Mouse (Mus musculus): ENCODE measurements around the gene Abcf2. TPM values are rescaled to one million over a fixed set of nuclear protein-coding genes. Genes with fewer than 3 reads are reported as not detected.
A peak's percentile ranks its signal among the peaks of the same experiment; 100 is the strongest.

Gene Abcf2
- total RNA-seq (2014; rRNA removed; ENCODE audit: low replicate concordance) (53.7 and 56.0 TPM in 2 replicates), polyA plus RNA-seq (2015; fragmentation: Nextera tagmentation; extraction: Ambion mirVana) (46.0 and 49.6 TPM in 2 replicates)

- H3K4me1 ChIP-seq (ENCODE audit: control insufficient read depth, insufficient read depth), result peaks cover 12% of the 10 kb centered on the region; the same call in 1 of the 2 replicates
- H3K27me3 ChIP-seq (ENCODE audit: control insufficient read depth, insufficient read depth, low read length), result no peaks in the 10 kb centered on the region
- H3K9me3 ChIP-seq (replicated peaks; ENCODE audit: control insufficient read depth, low read length), result no peaks in the 10 kb centered on the region
- peak within 1 kb of the TSS; percentile 66 for H3K9ac ChIP-seq (replicated peaks; ENCODE audit: low read depth, low read length)
- under 1% methylated on average over 48 of the region's 48 CpGs for WGBS
- DNase-seq (ENCODE audit: low spot score), result peak; percentile 99
- H3K36me3 ChIP-seq (replicated peaks; ENCODE audit: control insufficient read depth, insufficient read depth, low read length), result peaks cover 28% of the 10 kb centered on the region
- H3K4me3 ChIP-seq (ENCODE audit: low read depth, low read length), result peak within 1 kb of the TSS; percentile 57
- H3K4me2 ChIP-seq (ENCODE audit: low read depth, low read length), result peak within 1 kb of the TSS; percentile 72
- TF ChIP-seq EP300 (IDR thresholded peaks at IDR 0.05; ENCODE audit: low read depth) (peak; percentile 68; the same call in 1 of the 2 replicates), CTCF (IDR thresholded peaks at IDR 0.05; ENCODE audit: low read depth) (no peak)
- peak; percentile 92 for ATAC-seq (ENCODE audit: insufficient read depth, low read depth)
- peak within 1 kb of the TSS; percentile 86 for H3K27ac ChIP-seq (ENCODE audit: low read depth)
Measured at GRCm38 (mm10) chr5:24577183-24577929, at the start of gene Abcf2. Gene Abcf2 (minus strand): TSS chr5:24577467.

DNA sequence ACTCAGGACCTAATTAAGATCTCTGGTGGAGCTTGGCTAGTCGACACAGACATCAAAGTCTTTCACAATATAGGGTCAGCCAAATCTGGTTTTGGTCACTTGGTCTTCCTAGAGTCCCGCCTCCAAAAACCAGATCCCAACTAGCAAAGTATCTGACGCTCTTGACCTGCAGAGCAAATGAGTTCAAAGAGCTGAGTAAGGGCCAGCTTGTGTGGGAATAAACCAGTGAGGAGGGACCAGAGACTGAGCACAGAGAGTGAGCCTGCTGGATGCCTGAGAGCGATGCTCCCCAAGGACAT, 47.5 kb upstream of the Abcf2 start:
- 36% methylated on average over 4 of the region's 4 CpGs for WGBS
- H3K4me2 ChIP-seq (ENCODE audit: low read depth, low read length), result peak overlapping the region; percentile 73; the same call in 1 of the 2 replicates
- no peaks in the 10 kb centered on the region for H3K9me3 ChIP-seq (replicated peaks; ENCODE audit: control insufficient read depth, low read length)
- TF ChIP-seq CTCF (IDR thresholded peaks at IDR 0.05; ENCODE audit: low read depth) (no peak), EP300 (IDR thresholded peaks at IDR 0.05; ENCODE audit: low read depth) (no peak)
- no peaks in the 10 kb centered on the region for H3K36me3 ChIP-seq (replicated peaks; ENCODE audit: control insufficient read depth, insufficient read depth, low read length)
- peaks cover 7% of the 10 kb centered on the region for H3K4me1 ChIP-seq (ENCODE audit: control insufficient read depth, insufficient read depth)
- no peak overlapping the region for H3K9ac ChIP-seq (replicated peaks; ENCODE audit: low read depth, low read length)
- ATAC-seq (ENCODE audit: insufficient read depth, low read depth) (no peak; the same call in 1 of the 2 replicates), DNase-seq (ENCODE audit: low spot score) (no peak)
- no peak overlapping the region for H3K27ac ChIP-seq (ENCODE audit: low read depth)
- H3K4me3 ChIP-seq (ENCODE audit: low read depth, low read length), result no peak overlapping the region
- peaks cover 28% of the 10 kb centered on the region for H3K27me3 ChIP-seq (ENCODE audit: control insufficient read depth, insufficient read depth, low read length)

- whole genome bisulfite sequencing, result 4% methylated on average over 37 of the region's 37 CpGs
- Histone ChIP-seq H3K9ac (replicated peaks; ENCODE audit: low read depth, low read length) (peak within 1 kb of the TSS; percentile 37; the same call in 1 of the 2 replicates), H3K9me3 (replicated peaks; ENCODE audit: control insufficient read depth, low read length) (no peaks in the 10 kb centered on the region), H3K27ac (ENCODE audit: low read depth) (no peak within 1 kb of the TSS), H3K4me3 (ENCODE audit: low read depth, low read length) (peak within 1 kb of the TSS; percentile 49), H3K4me1 (ENCODE audit: control insufficient read depth, insufficient read depth) (peaks cover 7% of the 10 kb centered on the region), H3K4me2 (ENCODE audit: low read depth, low read length) (peak within 1 kb of the TSS; percentile 73), H3K27me3 (ENCODE audit: control insufficient read depth, insufficient read depth, low read length) (peaks cover 28% of the 10 kb centered on the region), H3K36me3 (replicated peaks; ENCODE audit: control insufficient read depth, insufficient read depth, low read length) (no peaks in the 10 kb centered on the region)
- peak; percentile 41; the same call in 1 of the 2 replicates for ATAC-seq (ENCODE audit: insufficient read depth, low read depth)
- no peak for TF ChIP-seq CTCF (IDR thresholded peaks at IDR 0.05; ENCODE audit: low read depth)
- no peak for TF ChIP-seq EP300 (IDR thresholded peaks at IDR 0.05; ENCODE audit: low read depth)
- no peak for DNase-seq (ENCODE audit: low spot score)
Measured at GRCm38 (mm10) chr5:24623986-24624821, 46.9 kb upstream of the Abcf2 start, which contains the start of gene Smarcd3. Gene Smarcd3 (minus strand): TSS chr5:24624411.

GRCm38 (mm10) chr5:24623041-24623985, 46.0 kb upstream of the Abcf2 start:
- Histone ChIP-seq H3K4me3 (ENCODE audit: low read depth, low read length) (no peak overlapping the region), H3K27me3 (ENCODE audit: control insufficient read depth, insufficient read depth, low read length) (peaks cover 28% of the 10 kb centered on the region), H3K27ac (ENCODE audit: low read depth) (no peak overlapping the region), H3K36me3 (replicated peaks; ENCODE audit: control insufficient read depth, insufficient read depth, low read length) (no peaks in the 10 kb centered on the region), H3K4me2 (ENCODE audit: low read depth, low read length) (no peak overlapping the region; the same call in 1 of the 2 replicates), H3K4me1 (ENCODE audit: control insufficient read depth, insufficient read depth) (peaks cover 7% of the 10 kb centered on the region), H3K9ac (replicated peaks; ENCODE audit: low read depth, low read length) (no peak overlapping the region), H3K9me3 (replicated peaks; ENCODE audit: control insufficient read depth, low read length) (no peaks in the 10 kb centered on the region)
- no peak for TF ChIP-seq EP300 (IDR thresholded peaks at IDR 0.05; ENCODE audit: low read depth)
- TF ChIP-seq CTCF (IDR thresholded peaks at IDR 0.05; ENCODE audit: low read depth), result no peak
- DNase-seq (ENCODE audit: low spot score) (no peak), ATAC-seq (ENCODE audit: insufficient read depth, low read depth) (no peak)
- 37% methylated on average over 8 of the region's 8 CpGs for WGBS

Measured in heart, postnatal 0 days (tissue).